Mouse (Mus musculus) heart, postnatal 14 days (tissue): ENCODE measurements around the gene Pstk. TPM values are rescaled to one million over a fixed set of nuclear protein-coding genes. Genes with fewer than 3 reads are reported as not detected.
"Not testable (repeated sequence)": the region's sequence is repeated elsewhere in the genome, so short reads cannot be mapped to it uniquely, and the experiment has no call there.

ENCODE experiments used
- DNase-seq, 2 experiments: peaks; one replicate each; pipeline ENCODE4 v3.0.0; 2021 to 2022
- intact Hi-C: fragments of 180-260 bp; cut with DNase I; formaldehyde crosslinking; loops from one replicate; pipeline ENCODE4 v1.15.1; 2025
- total RNA-seq, 2 experiments: library from RNA; stranded (reverse); gene quantifications; 2 replicates each; pipeline ENCODE4 v1.2.3; 2021

The Pstk gene
- total RNA-seq, 2 experiments from 2014 or later, result 49.2 to 50.3 TPM

- intact Hi-C loops, result loop anchor here (5.0 kb wide), 1 partner anchor 132 kb away; the partner anchor contains the start of gene Hmx3
- peak; percentile 98 to 99 for DNase-seq
Measured at GRCm38 (mm10) chr7:131410416-131411058, 39.6 kb downstream of the Pstk start, which contains the start of the genes Ikzf5 and Acadsb. Gene Ikzf5, minus strand, starts transcription at chr7:131410521. Gene Acadsb, plus strand, starts transcription at chr7:131410601.

- DNase-seq, result peak; percentile 22 to 38
- intact Hi-C loops, result loop anchor here (5.0 kb wide), 1 partner anchor 131 kb away; the partner anchor contains the start of gene Hmx3
Measured at GRCm38 (mm10) chr7:131411221-131411940, 40.4 kb downstream of the Pstk start.

GRCm38 (mm10) chr7:131411941-131412270 lies 41.0 kb downstream of the Pstk start:
- DNase-seq, result no peak
- intact Hi-C loops, result loop anchor here (5.0 kb wide), 1 partner anchor 130 kb away; the partner anchor contains the start of gene Hmx3

- DNase-seq, intact Hi-C loops: not testable (repeated sequence)
Measured at GRCm38 (mm10) chr7:131416742-131417141, 45.8 kb downstream of the Pstk start.

GRCm38 (mm10) chr7:131417605-131418004 lies 46.7 kb downstream of the Pstk start:
- intact Hi-C loops, result no loop called here
- no peak for DNase-seq

GRCm38 (mm10) chr7:131424912-131425311 lies 54.0 kb downstream of the Pstk start:
- no peak for DNase-seq
- intact Hi-C loops, result no loop called here

GRCm38 (mm10) chr7:131427331-131427730 lies 56.4 kb downstream of the Pstk start:
- DNase-seq, result no peak
- intact Hi-C loops, result no loop called here

- peak; percentile 25 to 37 for DNase-seq
- intact Hi-C loops, result loop anchor here (2.0 kb wide), 1 partner anchor 449 kb away; no protein-coding TSS in a partner anchor
Measured at GRCm38 (mm10) chr7:131432244-131432643, 61.3 kb downstream of the Pstk start.

GRCm38 (mm10) chr7:131434276-131434675 lies 63.3 kb downstream of the Pstk start:
- intact Hi-C loops, result no loop called here
- DNase-seq, result no peak

GRCm38 (mm10) chr7:131437051-131437450 lies 66.1 kb downstream of the Pstk start:
- intact Hi-C loops, result no loop called here
- DNase-seq, result no peak

Other genes starting within 250 kb of the Pstk start
- gene 4933402N03Rik, start 224.8 kb upstream of the Pstk start, total RNA-seq, result not detected
- 10 to 100 TPM; 14.9 to 18.7 TPM for gene 5430419D17Rik, start 196.7 kb upstream of the Pstk start, total RNA-seq
- under 1 TPM; 0.15 to 0.29 TPM for gene Cuzd1, start 48.8 kb upstream of the Pstk start, total RNA-seq
- not detected for gene Fam24b, start 41.6 kb upstream of the Pstk start, total RNA-seq
- not detected for gene Fam24a, start 37.3 kb upstream of the Pstk start, total RNA-seq
- 10 to 100 TPM in 1 of 2 experiments, 1 to 10 TPM in 1; 9.2 to 12.8 TPM for gene 2310057M21Rik, start 8.4 kb upstream of the Pstk start, total RNA-seq
- 10 to 100 TPM; 31.4 to 33.0 TPM for gene Ikzf5, start 39.4 kb downstream of the Pstk start, total RNA-seq
- 100 to 1,000 TPM in 1 of 2 experiments, 10 to 100 TPM in 1; 95.4 to 100 TPM for gene Acadsb, start 39.5 kb downstream of the Pstk start, total RNA-seq
- not detected for gene Hmx3, start 171.7 kb downstream of the Pstk start, total RNA-seq
- gene Hmx2, start 177.6 kb downstream of the Pstk start, total RNA-seq, result not detected
- gene Bub3, start 189.1 kb downstream of the Pstk start, total RNA-seq, result 10 to 100 TPM; 34.2 to 34.7 TPM